Mouse (Mus musculus) hindbrain, embryonic 13.5 days (tissue): ENCODE measurements around the gene Cd37. TPM values are rescaled to one million over a fixed set of nuclear protein-coding genes. Genes with fewer than 3 reads are reported as not detected.
"Not testable (repeated sequence)": the region's sequence is repeated elsewhere in the genome, so short reads cannot be mapped to it uniquely, and the experiment has no call there.

Experiments used
- ATAC-seq: fragments of 200-750 bp; cut with Nextera tagmentation; 2 replicates; pipeline ENCODE4 v1.8.0; 2017; ENCODE audit warnings: moderate TSS enrichment; ENCODE audit not compliant: low FRiP score
- H3K27ac ChIP-seq: fragments of 300-500 bp; sonication (generic); 2 replicates; pipeline ENCODE4 v1.5.1; 2015; ENCODE audit warnings: inconsistent platforms, mild to moderate bottlenecking, moderate library complexity
- H3K27me3 ChIP-seq: fragments of 300-500 bp; sonication (generic); 2 replicates; pipeline ENCODE4 v1.6.1; 2015; ENCODE audit warnings: mild to moderate bottlenecking, inconsistent platforms
- H3K36me3 ChIP-seq: fragments of 300-500 bp; sonication (generic); 2 replicates; pipeline ENCODE4 v1.6.1; 2015; ENCODE audit warnings: mild to moderate bottlenecking, inconsistent platforms
- H3K4me1 ChIP-seq: fragments of 300-500 bp; sonication (generic); replicated peaks from 2 replicates; pipeline ENCODE4 v1.6.1; 2015; ENCODE audit warnings: inconsistent platforms
- H3K4me2 ChIP-seq: fragments of 300-500 bp; sonication (generic); 2 replicates; pipeline ENCODE4 v1.6.1; 2015; ENCODE audit warnings: inconsistent platforms, mild to moderate bottlenecking, moderate library complexity
- H3K4me3 ChIP-seq: fragments of 300-500 bp; sonication (generic); 2 replicates; pipeline ENCODE4 v1.5.1; 2015; ENCODE audit warnings: mild to moderate bottlenecking, inconsistent platforms
- H3K9ac ChIP-seq: fragments of 300-500 bp; sonication (generic); 2 replicates; pipeline ENCODE4 v1.6.1; 2015; ENCODE audit warnings: mild to moderate bottlenecking, inconsistent platforms
- H3K9me3 ChIP-seq: fragments of 300-500 bp; sonication (generic); 2 replicates; pipeline ENCODE4 v1.6.1; 2016; ENCODE audit warnings: inconsistent platforms
- WGBS: fragments of 180-500 bp; shearing (Covaris S2); methylation state at CpG from one replicate; pipeline ENCODE4 v1.1.7; 2015; 5-methylcytosine and 5-hydroxymethylcytosine counted together
- polyA plus RNA-seq: library from polyadenylated mRNA; unstranded; fragments of >200 nt; fragmentation: Nextera tagmentation; extraction: Ambion mirVana; gene quantifications from 2 replicates; pipeline ENCODE4 v1.2.1, GENCODE M21; 2015

Cd37 gene
- polyA plus RNA-seq, 1 experiment from 2014 or later, result 0.96 TPM

GRCm38 (mm10) chr7:45255822-45256221, 16.9 kb upstream of the Cd37 start:
- peaks cover 19% of the 10 kb centered on the region; the same call in 1 of the 2 replicates for H3K27me3 ChIP-seq
- H3K9me3 ChIP-seq, H3K27ac ChIP-seq, ATAC-seq, H3K9ac ChIP-seq, H3K4me2 ChIP-seq, H3K4me1 ChIP-seq, H3K36me3 ChIP-seq, H3K4me3 ChIP-seq: not testable (repeated sequence)
- 87% methylated on average over 7 of the region's 7 CpGs for WGBS

GRCm38 (mm10) chr7:45253806-45254205, 14.9 kb upstream of the Cd37 start:
- Histone ChIP-seq H3K27ac (no peak overlapping the region), H3K27me3 (peaks cover 12% of the 10 kb centered on the region; the same call in 1 of the 2 replicates), H3K4me1 (no peaks in the 10 kb centered on the region), H3K4me2 (no peak overlapping the region), H3K4me3 (no peak overlapping the region), H3K9ac (no peak overlapping the region), H3K36me3 (no peaks in the 10 kb centered on the region), H3K9me3 (no peaks in the 10 kb centered on the region)
- WGBS, result 86% methylated on average over 8 of the region's 8 CpGs
- no peak for ATAC-seq

GRCm38 (mm10) chr7:45247666-45248065, 8.8 kb upstream of the Cd37 start:
- Histone ChIP-seq H3K9me3 (no peaks in the 10 kb centered on the region), H3K4me1 (no peaks in the 10 kb centered on the region), H3K9ac (no peak overlapping the region), H3K4me3 (no peak overlapping the region), H3K4me2 (no peak overlapping the region), H3K36me3 (no peaks in the 10 kb centered on the region), H3K27ac (no peak overlapping the region), H3K27me3 (0 out of 2 replicates have a peak, but pooled peaks cover 3% of the 10 kb centered on the region)
- ATAC-seq, result no peak
- 34% methylated on average over 3 of the region's 3 CpGs for WGBS

- Histone ChIP-seq H3K9me3 (no peaks in the 10 kb centered on the region), H3K27ac (no peak overlapping the region), H3K4me2 (peak overlapping the region; percentile 68), H3K27me3 (peaks cover 48% of the 10 kb centered on the region), H3K9ac (peak overlapping the region; percentile 61), H3K4me1 (peaks cover 10% of the 10 kb centered on the region), H3K36me3 (no peaks in the 10 kb centered on the region), H3K4me3 (peak overlapping the region; percentile 42)
- 78% methylated on average over 6 of the region's 6 CpGs for WGBS
- ATAC-seq, result no peak
Observed at GRCm38 (mm10) chr7:45241389-45241749, 2.5 kb upstream of the Cd37 start.

- Histone ChIP-seq H3K4me1 (peaks cover 10% of the 10 kb centered on the region), H3K27ac (no peak within 1 kb of the TSS), H3K9me3 (no peaks in the 10 kb centered on the region), H3K4me2 (peak within 1 kb of the TSS; percentile 68), H3K9ac (peak within 1 kb of the TSS; percentile 61), H3K4me3 (peak within 1 kb of the TSS; percentile 42), H3K27me3 (peaks cover 51% of the 10 kb centered on the region), H3K36me3 (no peaks in the 10 kb centered on the region)
- peak; percentile 63; the same call in 1 of the 2 replicates for ATAC-seq
- WGBS, result 10% methylated on average over 53 of the region's 53 CpGs
Observed at GRCm38 (mm10) chr7:45240633-45241388, 1.9 kb upstream of the Cd37 start, which contains the start of gene Slc6a16. Gene Slc6a16, plus strand, starts transcription at chr7:45241085.

GRCm38 (mm10) chr7:45240109-45240508, 1.2 kb upstream of the Cd37 start:
- H3K9me3 ChIP-seq, result no peaks in the 10 kb centered on the region
- H3K27ac ChIP-seq, result no peak overlapping the region
- H3K4me3 ChIP-seq, result no peak overlapping the region
- no peaks in the 10 kb centered on the region for H3K36me3 ChIP-seq
- ATAC-seq, result no peak
- H3K27me3 ChIP-seq, result peaks cover 56% of the 10 kb centered on the region
- WGBS, result 71% methylated on average over 7 of the region's 7 CpGs
- no peak overlapping the region for H3K9ac ChIP-seq
- peak overlapping the region; percentile 68; the same call in 1 of the 2 replicates for H3K4me2 ChIP-seq
- peaks cover 16% of the 10 kb centered on the region for H3K4me1 ChIP-seq

GRCm38 (mm10) chr7:45237747-45238699, 892 bp downstream of the Cd37 start:
- Histone ChIP-seq H3K9ac (no peak overlapping the region; the same call in 1 of the 2 replicates), H3K4me1 (peaks cover 37% of the 10 kb centered on the region), H3K27me3 (peaks cover 70% of the 10 kb centered on the region), H3K27ac (no peak overlapping the region), H3K36me3 (0 out of 2 replicates have a peak, but pooled peaks cover 1% of the 10 kb centered on the region), H3K4me3 (no peak overlapping the region), H3K4me2 (no peak overlapping the region), H3K9me3 (no peaks in the 10 kb centered on the region)
- 77% methylated on average over 17 of the region's 17 CpGs for WGBS
- no peak for ATAC-seq

GRCm38 (mm10) chr7:45235656-45236180, 3.2 kb downstream of the Cd37 start:
- peak overlapping the region; percentile 9; the same call in 1 of the 2 replicates for H3K4me3 ChIP-seq
- WGBS, result 30% methylated on average over 17 of the region's 17 CpGs
- H3K27me3 ChIP-seq, result peaks cover 57% of the 10 kb centered on the region
- ATAC-seq, result no peak
- peak overlapping the region; percentile 39; the same call in 1 of the 2 replicates for H3K9ac ChIP-seq
- peak overlapping the region; percentile 34 for H3K4me2 ChIP-seq
- peaks cover 20% of the 10 kb centered on the region; the same call in 1 of the 2 replicates for H3K36me3 ChIP-seq
- peaks cover 35% of the 10 kb centered on the region for H3K4me1 ChIP-seq
- 0 out of 2 replicates have a peak overlapping the region, but pooled peaks have one; percentile 30 for H3K27ac ChIP-seq
- no peaks in the 10 kb centered on the region for H3K9me3 ChIP-seq

- WGBS, result 5% methylated on average over 21 of the region's 21 CpGs
- no peaks in the 10 kb centered on the region for H3K9me3 ChIP-seq
- peaks cover 31% of the 10 kb centered on the region for H3K4me1 ChIP-seq
- 0 out of 2 replicates have a peak overlapping the region, but pooled peaks have one; percentile 30 for H3K27ac ChIP-seq
- H3K27me3 ChIP-seq, result peaks cover 52% of the 10 kb centered on the region
- H3K4me2 ChIP-seq, result peak overlapping the region; percentile 34
- H3K36me3 ChIP-seq, result peaks cover 20% of the 10 kb centered on the region; the same call in 1 of the 2 replicates
- ATAC-seq, result peak; percentile 65
- peak overlapping the region; percentile 39; the same call in 1 of the 2 replicates for H3K9ac ChIP-seq
- peak overlapping the region; percentile 9; the same call in 1 of the 2 replicates for H3K4me3 ChIP-seq
Observed at GRCm38 (mm10) chr7:45234922-45235571, 3.9 kb downstream of the Cd37 start.

- no peak overlapping the region for H3K27ac ChIP-seq
- ATAC-seq, result no peak
- WGBS, result 7% methylated on average over 29 of the region's 29 CpGs
- H3K9ac ChIP-seq, result no peak overlapping the region; the same call in 1 of the 2 replicates
- peaks cover 31% of the 10 kb centered on the region for H3K4me1 ChIP-seq
- H3K36me3 ChIP-seq, result peaks cover 25% of the 10 kb centered on the region
- peaks cover 47% of the 10 kb centered on the region for H3K27me3 ChIP-seq
- no peaks in the 10 kb centered on the region for H3K9me3 ChIP-seq
- peak overlapping the region; percentile 34 for H3K4me2 ChIP-seq
- H3K4me3 ChIP-seq, result no peak overlapping the region
Observed at GRCm38 (mm10) chr7:45234333-45234841, 4.5 kb downstream of the Cd37 start.
